Mouse (Mus musculus) spleen, embryonic (tissue): ENCODE data around the gene Lsm4.

ENCODE experiments used
- CTCF ChIA-PET: fragments of 350-600 bp; sonication (Branson Sonifier 250); formaldehyde crosslinking; loops from one replicate; lab custom pipeline; 2022; lab: Charles Lee

Gene Lsm4

GRCm38 (mm10) chr8:70723486-70724210, 50.6 kb downstream of the Lsm4 start, which contains the start of gene Pde4c:
Gene Pde4c (plus strand): TSS chr8:70723720.
- CTCF ChIA-PET = no interaction called here

GRCm38 (mm10) chr8:70724216-70724615, 51.2 kb downstream of the Lsm4 start:
- CTCF ChIA-PET = no interaction called here

- CTCF ChIA-PET = no interaction called here
These were observed 52.9 kb downstream of the Lsm4 start for GRCm38 (mm10) chr8:70725792-70726447.

GRCm38 (mm10) chr8:70726721-70727120, 53.7 kb downstream of the Lsm4 start:
- CTCF ChIA-PET = interaction anchor here (0.6 kb wide), 3 partner anchors 11 to 177 kb away, joined by 3 to 4 read pairs (median 4); no protein-coding TSS in a partner anchor
